15 mouse cellular contexts compared by ENCODE assay signal in the genomic region with DNA sequence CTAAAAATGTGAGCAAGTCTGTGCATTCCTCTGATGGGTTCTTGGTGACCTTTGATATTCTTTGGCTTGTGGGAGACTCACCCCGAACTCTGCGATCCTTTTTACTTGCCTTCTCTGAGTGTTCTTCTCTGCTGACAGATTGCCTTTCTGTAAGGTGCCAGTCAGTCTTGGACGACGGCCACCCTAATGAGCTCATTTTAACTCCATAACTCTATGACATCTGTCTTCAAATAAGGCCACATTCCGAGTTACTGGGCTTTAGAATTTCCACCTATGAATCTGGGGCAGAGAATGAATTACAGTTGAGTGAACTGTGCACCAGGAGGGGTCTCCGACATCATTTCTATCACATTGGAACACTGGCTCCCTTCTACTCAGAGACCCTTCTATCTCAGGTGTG.
DNase-seq lines count a peak whose midpoint lies in the region; TF ChIP-seq lines count a peak whose summit lies in the region.
"Had no signal": no experiment of that assay in that cellular context is flagged by ENCODE, and none has a peak within 500 bp of the region (broad histone marks: within the 10 kb centered on the region; RNA-seq: fewer than 3 reads in every experiment).

No protein-coding gene starts in this region.

- no peak overlapping the region for H3K27ac ChIP-seq in heart, embryonic 10.5 days
- no peak overlapping the region for H3K27ac ChIP-seq in thymus, adult 2 months (ENCODE audit: control insufficient read depth, insufficient read depth, low read length)
- H3K27ac ChIP-seq: hindbrain, embryonic 15.5 days; left cerebral cortex, adult 2 months; midbrain, embryonic 15.5 days had no signal

- WGBS in heart, embryonic 10.5 days: 86% methylated on average over 6 of the region's 6 CpGs
- 89% methylated on average over 6 of the region's 6 CpGs for WGBS in thymus, adult 2 months

- H3K4me1 ChIP-seq in heart, embryonic 10.5 days: no peaks in the 10 kb centered on the region
- no peaks in the 10 kb centered on the region for H3K4me1 ChIP-seq in thymus, adult 2 months (replicated peaks; ENCODE audit: control insufficient read depth, insufficient read depth, low read length)
- H3K4me1 ChIP-seq: hindbrain, embryonic 15.5 days; midbrain, embryonic 15.5 days had no signal

- no peaks in the 10 kb centered on the region for H3K36me3 ChIP-seq in heart, embryonic 10.5 days
- no peaks in the 10 kb centered on the region for H3K36me3 ChIP-seq in thymus, adult 2 months (ENCODE audit: control insufficient read depth, insufficient read depth, low read length)
- H3K36me3 ChIP-seq: hindbrain, embryonic 15.5 days; midbrain, embryonic 15.5 days had no signal

- intact Hi-C loops in heart, postnatal 14 days (cut with DNase I): no loop called here

- H3K27me3 ChIP-seq in heart, embryonic 10.5 days (ENCODE audit: insufficient read depth, poor library complexity, severe bottlenecking): no peaks in the 10 kb centered on the region
- H3K27me3 ChIP-seq in thymus, adult 2 months (ENCODE audit: control insufficient read depth, insufficient read depth, low read length): no peaks in the 10 kb centered on the region
- H3K27me3 ChIP-seq: hindbrain, embryonic 15.5 days; midbrain, embryonic 15.5 days had no signal

- DNase-seq in heart, adult 18-20 months: peak; percentile 57 to 59
- no peak for DNase-seq in heart, embryonic 10.5 days (ENCODE audit: low spot score)
- peak; percentile 26 for DNase-seq in cerebellum, adult 11-12 months
- DNase-seq in cerebellum, adult 9-11 months: peak; percentile 38
- peak; percentile 19 to 52 for DNase-seq in heart, postnatal 14 days
- no peak for DNase-seq in thymus, adult 2 months
- DNase-seq in thymus, postnatal 36 days: no peak
- DNase-seq: kidney, postnatal 36 days; layer of hippocampus, adult 9-11 months; lung, adult 18-20 months; lung, postnatal 14 days had no signal

- no peak for TF ChIP-seq CTCF in thymus, adult 2 months (IDR thresholded peaks at IDR 0.05; ENCODE audit: borderline replicate concordance, control insufficient read depth, extremely low read depth, insufficient read depth, low read length, poor library complexity)

- H3K4me3 ChIP-seq in heart, embryonic 10.5 days: no peak overlapping the region
- no peak overlapping the region for H3K4me3 ChIP-seq in thymus, adult 2 months (ENCODE audit: control insufficient read depth, insufficient read depth, low read length)
- H3K4me3 ChIP-seq: hindbrain, embryonic 15.5 days; left cerebral cortex, adult 2 months; midbrain, embryonic 15.5 days; myocyte had no signal

- no peak for TF ChIP-seq POLR2A in thymus, adult 2 months (IDR thresholded peaks at IDR 0.05; ENCODE audit: control insufficient read depth, extremely low read depth, insufficient read depth, low read length, poor library complexity)

- H3K9me3 ChIP-seq in heart, embryonic 10.5 days: no peaks in the 10 kb centered on the region
- H3K9me3 ChIP-seq: hindbrain, embryonic 15.5 days; midbrain, embryonic 15.5 days had no signal

Comparison
In these comparisons a context has a peak if more than half of its experiments do, and no peak if none do; other contexts are left out.
1. DNase-seq: peak in heart, adult 18-20 months (2 of 2), cerebellum, adult 11-12 months (single experiment), cerebellum, adult 9-11 months (single experiment) and heart, postnatal 14 days (2 of 2); none in heart, embryonic 10.5 days (single experiment), thymus, adult 2 months (single experiment) and thymus, postnatal 36 days (0 of 2).